Mouse (Mus musculus) CD4-positive, CD25-positive, alpha-beta regulatory T cell, adult 2 months (primary cell): ENCODE results near the gene Ppp1r17.
A peak's percentile ranks its signal among the peaks of the same experiment; 100 is the strongest.

ENCODE experiments used
- DNase-seq: peaks from one replicate; pipeline ENCODE4 v3.0.0-alpha.2; 2012; ENCODE audit warnings: low read depth, low spot score

The Ppp1r17 gene

GRCm38 (mm10) chr6:56017291-56017994 lies at the start of gene Ppp1r17:
TSS of gene Ppp1r17 (plus strand) at chr6:56017497.
- no peak for DNase-seq

GRCm38 (mm10) chr6:55972998-55973397 lies 44.3 kb upstream of the Ppp1r17 start:
- no peak for DNase-seq

- no peak for DNase-seq
These were observed 37.5 kb upstream of the Ppp1r17 start for GRCm38 (mm10) chr6:55979766-55980165.

- DNase-seq: no peak
These were observed 8.6 kb upstream of the Ppp1r17 start for GRCm38 (mm10) chr6:56008711-56009110.

- DNase-seq: no peak
These were observed 4.9 kb upstream of the Ppp1r17 start for GRCm38 (mm10) chr6:56012384-56012783.

- DNase-seq: no peak
These were observed 2.3 kb downstream of the Ppp1r17 start for GRCm38 (mm10) chr6:56019632-56020031.

- DNase-seq: no peak
These were observed 8.2 kb downstream of the Ppp1r17 start for GRCm38 (mm10) chr6:56025533-56025932.

GRCm38 (mm10) chr6:56027318-56027717 lies 10.0 kb downstream of the Ppp1r17 start:
- DNase-seq: no peak

- DNase-seq: no peak
These were observed 10.7 kb downstream of the Ppp1r17 start for GRCm38 (mm10) chr6:56027966-56028365.

GRCm38 (mm10) chr6:56029986-56030385 lies 12.7 kb downstream of the Ppp1r17 start:
- no peak for DNase-seq

GRCm38 (mm10) chr6:56032231-56032630 lies 14.9 kb downstream of the Ppp1r17 start:
- no peak for DNase-seq

GRCm38 (mm10) chr6:56035054-56035453 lies 17.8 kb downstream of the Ppp1r17 start:
- no peak for DNase-seq

GRCm38 (mm10) chr6:56039476-56040055 lies 22.3 kb downstream of the Ppp1r17 start:
- DNase-seq: no peak

GRCm38 (mm10) chr6:56044270-56044669 lies 27.0 kb downstream of the Ppp1r17 start:
- no peak for DNase-seq

- DNase-seq: no peak
These were observed 27.4 kb downstream of the Ppp1r17 start for GRCm38 (mm10) chr6:56044716-56045115.

- DNase-seq: no peak
These were observed 31.3 kb downstream of the Ppp1r17 start for GRCm38 (mm10) chr6:56048580-56048979.

- DNase-seq: peak; percentile 1
These were observed 31.8 kb downstream of the Ppp1r17 start for GRCm38 (mm10) chr6:56049104-56049503.

GRCm38 (mm10) chr6:56063736-56064135 lies 46.4 kb downstream of the Ppp1r17 start:
- DNase-seq: no peak

GRCm38 (mm10) chr6:56066632-56067282 lies 49.5 kb downstream of the Ppp1r17 start:
- no peak for DNase-seq

GRCm38 (mm10) chr6:56068516-56068915 lies 51.2 kb downstream of the Ppp1r17 start:
- DNase-seq: no peak

- DNase-seq: no peak
These were observed 59.1 kb downstream of the Ppp1r17 start for GRCm38 (mm10) chr6:56076378-56076805.
